Mouse (Mus musculus) embryonic facial prominence, embryonic 13.5 days (tissue): ENCODE data around the gene Cutal. TPM values are rescaled to one million over a fixed set of nuclear protein-coding genes. Genes with fewer than 3 reads are reported as not detected.

Experiments
- ATAC-seq: fragments of 200-750 bp; cut with Nextera tagmentation; 2 replicates; pipeline ENCODE4 v1.8.0; 2017; ENCODE audit warnings: low read depth; ENCODE audit not compliant: insufficient number of reproducible peaks, insufficient read depth, low FRiP score, low TSS enrichment
- H3K27ac ChIP-seq: fragments of 300-500 bp; sonication (generic); 2 replicates; pipeline ENCODE4 v1.5.1; 2015; ENCODE audit warnings: moderate library complexity, mild to moderate bottlenecking, inconsistent platforms
- H3K27me3 ChIP-seq: fragments of 300-500 bp; sonication (generic); 2 replicates; pipeline ENCODE4 v1.6.1; 2015; ENCODE audit warnings: mild to moderate bottlenecking, inconsistent platforms
- H3K36me3 ChIP-seq: fragments of 300-500 bp; sonication (generic); 2 replicates; pipeline ENCODE4 v1.6.1; 2015; ENCODE audit warnings: mild to moderate bottlenecking, inconsistent platforms
- H3K4me1 ChIP-seq: fragments of 300-500 bp; sonication (generic); 2 replicates; pipeline ENCODE4 v1.6.1; 2015; ENCODE audit warnings: inconsistent platforms
- H3K4me2 ChIP-seq: fragments of 300-500 bp; sonication (generic); 2 replicates; pipeline ENCODE4 v1.6.1; 2015; ENCODE audit warnings: moderate library complexity, mild to moderate bottlenecking, inconsistent platforms
- H3K4me3 ChIP-seq: fragments of 300-500 bp; sonication (generic); 2 replicates; pipeline ENCODE4 v1.5.1; 2015; ENCODE audit warnings: mild to moderate bottlenecking, inconsistent platforms
- H3K9ac ChIP-seq: fragments of 300-500 bp; sonication (generic); 2 replicates; pipeline ENCODE4 v1.6.1; 2015; ENCODE audit warnings: mild to moderate bottlenecking, inconsistent platforms
- H3K9me3 ChIP-seq: fragments of 300-500 bp; sonication (generic); 2 replicates; pipeline ENCODE4 v1.6.1; 2016; ENCODE audit warnings: inconsistent platforms
- WGBS: fragments of 180-500 bp; shearing (Covaris S2); methylation state at CpG from one replicate; pipeline ENCODE4 v1.1.7; 2015; ENCODE audit warnings: mixed read lengths; 5-methylcytosine and 5-hydroxymethylcytosine counted together
- polyA plus RNA-seq: library from polyadenylated mRNA; unstranded; fragments of >200 nt; fragmentation: Nextera tagmentation; extraction: Ambion mirVana; gene quantifications from 2 replicates; pipeline ENCODE4 v1.2.1, GENCODE M21; 2015

Cutal gene
- polyA plus RNA-seq, 1 experiment from 2014 or later: 0.15 TPM

GRCm38 (mm10) chr2:34906426-34906825 lies 32.2 kb downstream of the Cutal start:
- H3K4me2 ChIP-seq: no peak overlapping the region
- H3K36me3 ChIP-seq: no peaks in the 10 kb centered on the region

GRCm38 (mm10) chr2:34906861-34907604 lies 32.8 kb downstream of the Cutal start:
- Histone ChIP-seq H3K4me1 (peaks cover 14% of the 10 kb centered on the region), H3K27me3 (peaks cover 20% of the 10 kb centered on the region)

More at GRCm38 (mm10) chr2:34906426-34906825, 32.2 kb downstream of the Cutal start:
- WGBS: 68% methylated on average over 6 of the region's 6 CpGs
- ATAC-seq: no peak
- Histone ChIP-seq H3K27me3 (peaks cover 14% of the 10 kb centered on the region), H3K4me1 (peaks cover 14% of the 10 kb centered on the region), H3K4me3 (no peak overlapping the region), H3K27ac (no peak overlapping the region), H3K9ac (no peak overlapping the region), H3K9me3 (no peaks in the 10 kb centered on the region)

GRCm38 (mm10) chr2:34909719-34910118 lies 35.5 kb downstream of the Cutal start:
- no peak for ATAC-seq
- Histone ChIP-seq H3K9ac (no peak overlapping the region), H3K27ac (no peak overlapping the region), H3K4me1 (peaks cover 17% of the 10 kb centered on the region), H3K27me3 (peaks cover 47% of the 10 kb centered on the region), H3K9me3 (no peaks in the 10 kb centered on the region), H3K36me3 (no peaks in the 10 kb centered on the region), H3K4me2 (no peak overlapping the region), H3K4me3 (no peak overlapping the region)
- 83% methylated on average over 4 of the region's 4 CpGs for WGBS

More at GRCm38 (mm10) chr2:34906861-34907604, 32.8 kb downstream of the Cutal start:
- H3K36me3 ChIP-seq: no peaks in the 10 kb centered on the region
- no peak for ATAC-seq
- 42% methylated on average over 12 of the region's 12 CpGs for whole genome bisulfite sequencing
- no peak overlapping the region for H3K9ac ChIP-seq
- no peak overlapping the region for H3K27ac ChIP-seq
- H3K9me3 ChIP-seq: no peaks in the 10 kb centered on the region
- no peak overlapping the region for H3K4me2 ChIP-seq
- H3K4me3 ChIP-seq: no peak overlapping the region

- Histone ChIP-seq H3K9ac (no peak overlapping the region), H3K9me3 (no peaks in the 10 kb centered on the region), H3K4me2 (no peak overlapping the region), H3K36me3 (no peaks in the 10 kb centered on the region), H3K27ac (no peak overlapping the region), H3K27me3 (peaks cover 56% of the 10 kb centered on the region), H3K4me3 (no peak overlapping the region), H3K4me1 (peaks cover 13% of the 10 kb centered on the region; the same call in 1 of the 2 replicates)
- WGBS: 83% methylated on average over 5 of the region's 5 CpGs
- no peak for ATAC-seq
Measured at GRCm38 (mm10) chr2:34911871-34912270, 37.7 kb downstream of the Cutal start.

GRCm38 (mm10) chr2:34912613-34913012 lies 38.4 kb downstream of the Cutal start:
- WGBS: 36% methylated on average over 7 of the region's 7 CpGs
- Histone ChIP-seq H3K27me3 (peaks cover 61% of the 10 kb centered on the region), H3K9ac (no peak overlapping the region)

GRCm38 (mm10) chr2:34913218-34914068 lies 39.2 kb downstream of the Cutal start, which contains the start of gene Phf19:
Gene Phf19 (minus strand): TSS chr2:34914026.
- Histone ChIP-seq H3K9ac (peak within 1 kb of the TSS; percentile 74), H3K4me3 (peak within 1 kb of the TSS; percentile 62), H3K9me3 (no peaks in the 10 kb centered on the region), H3K27me3 (peaks cover 59% of the 10 kb centered on the region), H3K27ac (no peak within 1 kb of the TSS), H3K36me3 (no peaks in the 10 kb centered on the region), H3K4me1 (peaks cover 13% of the 10 kb centered on the region; the same call in 1 of the 2 replicates), H3K4me2 (peak within 1 kb of the TSS; percentile 95)
- WGBS: under 1% methylated on average over 59 of the region's 64 CpGs
- ATAC-seq: no peak

More at GRCm38 (mm10) chr2:34912613-34913012, 38.4 kb downstream of the Cutal start:
- Histone ChIP-seq H3K4me2 (peak overlapping the region; percentile 95), H3K9me3 (no peaks in the 10 kb centered on the region), H3K36me3 (no peaks in the 10 kb centered on the region), H3K4me1 (peaks cover 13% of the 10 kb centered on the region; the same call in 1 of the 2 replicates), H3K27ac (no peak overlapping the region), H3K4me3 (peak overlapping the region; percentile 62)
- no peak for ATAC-seq

GRCm38 (mm10) chr2:34914069-34914822 lies 40.0 kb downstream of the Cutal start:
- H3K4me1 ChIP-seq: peaks cover 13% of the 10 kb centered on the region; the same call in 1 of the 2 replicates
- H3K4me2 ChIP-seq: peak overlapping the region; percentile 95
- H3K9me3 ChIP-seq: no peaks in the 10 kb centered on the region
- no peak for ATAC-seq
- peaks cover 56% of the 10 kb centered on the region for H3K27me3 ChIP-seq
- no peaks in the 10 kb centered on the region for H3K36me3 ChIP-seq
- 2% methylated on average over 37 of the region's 50 CpGs for WGBS
- H3K27ac ChIP-seq: no peak overlapping the region
- peak overlapping the region; percentile 62 for H3K4me3 ChIP-seq
- peak overlapping the region; percentile 74 for H3K9ac ChIP-seq

- Histone ChIP-seq H3K4me1 (peaks cover 13% of the 10 kb centered on the region; the same call in 1 of the 2 replicates), H3K4me3 (peak overlapping the region; percentile 62), H3K9ac (no peak overlapping the region), H3K27ac (no peak overlapping the region), H3K36me3 (no peaks in the 10 kb centered on the region), H3K4me2 (peak overlapping the region; percentile 95; the same call in 1 of the 2 replicates), H3K9me3 (no peaks in the 10 kb centered on the region), H3K27me3 (peaks cover 55% of the 10 kb centered on the region)
- ATAC-seq: no peak
- WGBS: 11% methylated on average over 2 of the region's 2 CpGs
Measured at GRCm38 (mm10) chr2:34914823-34915082, 40.6 kb downstream of the Cutal start.

GRCm38 (mm10) chr2:34915103-34915502 lies 40.9 kb downstream of the Cutal start:
- 46% methylated on average over 2 of the region's 2 CpGs for WGBS
- no peak for ATAC-seq
- peaks cover 55% of the 10 kb centered on the region for H3K27me3 ChIP-seq
- no peak overlapping the region for H3K27ac ChIP-seq
- no peak overlapping the region for H3K4me2 ChIP-seq
- H3K4me1 ChIP-seq: peaks cover 13% of the 10 kb centered on the region; the same call in 1 of the 2 replicates
- no peaks in the 10 kb centered on the region for H3K9me3 ChIP-seq
- no peaks in the 10 kb centered on the region for H3K36me3 ChIP-seq
- no peak overlapping the region for H3K9ac ChIP-seq
- H3K4me3 ChIP-seq: no peak overlapping the region

- no peak overlapping the region for H3K4me3 ChIP-seq
- H3K4me1 ChIP-seq: peaks cover 4% of the 10 kb centered on the region; the same call in 1 of the 2 replicates
- peaks cover 10% of the 10 kb centered on the region for H3K27me3 ChIP-seq
- WGBS: 40% methylated on average over 2 of the region's 2 CpGs
- no peak overlapping the region for H3K4me2 ChIP-seq
- H3K36me3 ChIP-seq: no peaks in the 10 kb centered on the region
- no peak overlapping the region for H3K27ac ChIP-seq
- no peak for ATAC-seq
- H3K9me3 ChIP-seq: no peaks in the 10 kb centered on the region
- H3K9ac ChIP-seq: no peak overlapping the region
Measured at GRCm38 (mm10) chr2:34920144-34920543, 45.9 kb downstream of the Cutal start.

- H3K4me2 ChIP-seq: no peak overlapping the region
- no peak overlapping the region for H3K9ac ChIP-seq
- WGBS: 15% methylated on average over 2 of the region's 2 CpGs
- no peak overlapping the region for H3K4me3 ChIP-seq
- no peaks in the 10 kb centered on the region for H3K27me3 ChIP-seq
- H3K27ac ChIP-seq: no peak overlapping the region
- ATAC-seq: no peak
- peaks cover 8% of the 10 kb centered on the region; the same call in 1 of the 2 replicates for H3K4me1 ChIP-seq
- H3K36me3 ChIP-seq: no peaks in the 10 kb centered on the region
- H3K9me3 ChIP-seq: no peaks in the 10 kb centered on the region
Measured at GRCm38 (mm10) chr2:34922729-34923128, 48.5 kb downstream of the Cutal start.
